Mouse (Mus musculus): ENCODE data around the gene Slc24a3. TPM values are rescaled to one million over a fixed set of nuclear protein-coding genes. Genes with fewer than 3 reads are reported as not detected.

The Slc24a3 gene
- polyA plus RNA-seq (2015; fragmentation: Illumina TruSeq; extraction: RNeasy Lipid Tissue Mini Kit (QIAGEN cat#74804); ENCODE audit: low read depth, low replicate concordance), result 83.5 TPM

DNA sequence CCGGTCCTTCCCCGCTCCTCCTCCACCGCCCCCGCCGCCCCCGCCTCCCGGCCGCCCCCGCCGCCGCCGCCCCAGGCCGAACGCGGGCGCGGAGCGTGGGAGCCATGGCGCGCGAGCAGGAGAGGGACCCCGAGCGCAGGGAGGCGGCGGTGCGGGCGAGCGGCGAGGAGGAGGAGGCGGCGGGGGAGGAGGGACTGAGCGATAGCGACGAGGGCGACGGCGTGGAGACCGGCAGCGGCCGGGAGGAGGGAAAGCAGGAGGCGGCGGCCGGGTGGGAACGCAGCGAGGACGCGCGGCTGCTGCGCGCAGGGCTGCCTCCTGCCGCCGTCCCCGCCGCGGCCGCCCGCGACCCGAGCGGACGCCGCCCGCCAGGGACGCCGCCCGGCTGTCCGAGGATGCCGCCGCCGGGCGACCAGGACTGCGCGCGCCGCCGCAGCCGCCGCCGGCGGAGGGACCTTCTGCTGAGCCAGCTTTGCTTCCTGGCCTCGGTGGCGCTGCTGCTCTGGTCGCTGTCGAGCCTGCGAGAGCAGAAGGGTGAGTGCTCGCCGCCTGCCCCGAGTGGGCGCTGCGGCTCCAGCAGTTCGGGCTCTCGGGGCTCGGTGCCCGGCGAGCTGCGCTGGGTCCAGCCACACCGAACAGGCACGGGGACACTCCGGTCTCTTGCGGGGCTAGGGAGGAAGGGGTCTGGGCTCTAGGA lies at the start of gene Slc24a3:
Gene Slc24a3, plus strand, starts transcription at position 91 of the 697 bp plus-strand sequence.

DNA sequence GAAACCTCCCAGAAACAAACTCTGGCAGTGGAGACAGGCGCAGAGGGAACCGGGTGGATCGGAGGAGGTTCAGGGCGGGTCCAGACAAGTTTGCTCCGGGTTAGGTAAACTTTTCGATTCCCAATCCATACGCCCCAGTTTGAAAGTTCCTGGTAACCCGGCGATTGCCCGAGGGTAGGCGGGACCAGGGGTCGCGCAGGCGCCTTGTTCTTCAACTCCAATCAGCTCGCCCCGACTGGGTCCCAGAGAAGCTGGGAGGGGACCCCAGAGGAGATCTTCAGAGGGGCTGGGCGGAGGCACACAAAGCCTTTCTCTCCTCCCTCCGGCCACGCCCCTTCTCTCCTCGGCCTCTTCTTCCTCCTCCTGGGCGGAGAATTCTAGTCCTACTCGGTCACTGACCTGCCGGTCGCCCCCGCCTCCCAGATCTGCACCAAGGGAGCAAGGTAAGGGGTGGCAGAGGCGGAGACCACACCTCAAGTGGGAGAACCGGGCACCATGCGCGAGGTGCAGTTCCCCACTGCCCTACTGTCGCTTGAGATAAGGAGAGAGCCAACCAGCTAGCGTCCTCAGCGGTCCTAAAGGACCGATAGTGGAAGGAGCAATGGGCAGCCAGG lies 507.7 kb downstream of the Slc24a3 start, which contains the start of gene Rin2:
Gene Rin2, plus strand, starts transcription at position 74 of the 614 bp plus-strand sequence.

